Mouse (Mus musculus): Measurements from ENCODE around the gene Gsn.

- TF ChIP-seq CTCF (IDR thresholded peaks at IDR 0.05) (peak; percentile 90), EP300 (IDR thresholded peaks at IDR 0.05) (no peak)
Measured at GRCm38 (mm10) chr2:35349184-35349583, 93.0 kb downstream of the Gsn start.

Measured in lung, postnatal 0 days (tissue).